Mouse (Mus musculus) macrophage (primary cell): Measurements from ENCODE around the gene Rbm47. TPM values are rescaled to one million over a fixed set of nuclear protein-coding genes. Genes with fewer than 3 reads are reported as not detected.

Experiments used
- H3K27ac ChIP-seq: fragments of 350-480 bp; formaldehyde crosslinking; 2 replicates; pipeline ENCODE4 v1.9.0; 2021
- H3K36me3 ChIP-seq: fragments of 350-480 bp; formaldehyde crosslinking; 2 replicates; pipeline ENCODE4 v1.9.0; 2021; ENCODE audit errors: inconsistent target
- H3K4me3 ChIP-seq: fragments of 350-480 bp; formaldehyde crosslinking; 2 replicates; pipeline ENCODE4 v1.9.0; 2021; ENCODE audit errors: inconsistent target
- H3K79me2 ChIP-seq: fragments of 350-480 bp; formaldehyde crosslinking; 2 replicates; pipeline ENCODE4 v1.9.0; 2021; ENCODE audit errors: inconsistent target
- WGBS: methylation state at CpG from one replicate; pipeline ENCODE4 v1.1.7; 2026; ENCODE audit warnings: inconsistent platforms; ENCODE audit not compliant: missing documents; 5-methylcytosine and 5-hydroxymethylcytosine counted together
- polyA plus RNA-seq: library from polyadenylated mRNA; stranded (reverse); fragments of 250-400 nt; gene quantifications from 3 replicates; pipeline ENCODE4 v1.2.4, GENCODE M21; 2018; ENCODE audit warnings: inconsistent platforms

Rbm47 gene
- polyA plus RNA-seq, 1 experiment from 2014 or later, result 41.0 TPM

GRCm38 (mm10) chr5:66098094-66098871 lies 74.6 kb downstream of the Rbm47 start:
- H3K79me2 ChIP-seq, result peaks cover 98% of the 10 kb centered on the region
- WGBS, result 82% methylated on average over 7 of the region's 7 CpGs
- H3K36me3 ChIP-seq, result peaks cover 44% of the 10 kb centered on the region; the same call in 1 of the 2 replicates
- no peak overlapping the region for H3K4me3 ChIP-seq
- H3K27ac ChIP-seq, result no peak overlapping the region

DNA sequence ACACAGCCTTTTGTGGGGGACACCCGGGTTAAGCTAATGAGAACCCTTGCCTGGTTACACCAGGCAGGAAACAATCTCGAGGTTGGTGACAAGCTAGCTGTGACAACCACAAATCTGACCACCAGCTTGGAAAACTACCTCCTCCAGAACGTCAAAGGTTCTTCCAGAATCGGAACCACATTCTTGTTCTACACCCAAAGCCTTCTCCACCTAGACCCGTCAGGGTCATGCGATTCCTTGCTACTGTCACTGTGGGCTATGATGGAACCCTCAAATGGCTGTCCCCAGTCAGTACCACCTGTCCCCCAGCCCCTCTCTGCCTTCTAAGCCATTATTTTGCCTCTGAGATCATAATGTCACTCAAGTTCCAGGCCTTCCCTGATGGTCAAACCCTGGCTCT lies 76.8 kb downstream of the Rbm47 start:
- H3K27ac ChIP-seq, result no peak overlapping the region
- H3K4me3 ChIP-seq, result no peak overlapping the region
- WGBS, result 61% methylated on average over 6 of the region's 6 CpGs
- H3K79me2 ChIP-seq, result peaks cover 100% of the 10 kb centered on the region
- H3K36me3 ChIP-seq, result peaks cover 53% of the 10 kb centered on the region; the same call in 1 of the 2 replicates

GRCm38 (mm10) chr5:66095166-66095565 lies 77.8 kb downstream of the Rbm47 start:
- Histone ChIP-seq H3K36me3 (peaks cover 51% of the 10 kb centered on the region; the same call in 1 of the 2 replicates), H3K4me3 (no peak overlapping the region), H3K27ac (no peak overlapping the region), H3K79me2 (peaks cover 100% of the 10 kb centered on the region)
- whole genome bisulfite sequencing, result 77% methylated on average over 6 of the region's 6 CpGs

- Histone ChIP-seq H3K36me3 (peaks cover 18% of the 10 kb centered on the region; the same call in 1 of the 2 replicates), H3K79me2 (peaks cover 100% of the 10 kb centered on the region), H3K4me3 (no peak overlapping the region), H3K27ac (peak overlapping the region; percentile 80)
- WGBS, result 22% methylated on average over 9 of the region's 9 CpGs
Measured at GRCm38 (mm10) chr5:66090037-66090436, 82.9 kb downstream of the Rbm47 start.

DNA sequence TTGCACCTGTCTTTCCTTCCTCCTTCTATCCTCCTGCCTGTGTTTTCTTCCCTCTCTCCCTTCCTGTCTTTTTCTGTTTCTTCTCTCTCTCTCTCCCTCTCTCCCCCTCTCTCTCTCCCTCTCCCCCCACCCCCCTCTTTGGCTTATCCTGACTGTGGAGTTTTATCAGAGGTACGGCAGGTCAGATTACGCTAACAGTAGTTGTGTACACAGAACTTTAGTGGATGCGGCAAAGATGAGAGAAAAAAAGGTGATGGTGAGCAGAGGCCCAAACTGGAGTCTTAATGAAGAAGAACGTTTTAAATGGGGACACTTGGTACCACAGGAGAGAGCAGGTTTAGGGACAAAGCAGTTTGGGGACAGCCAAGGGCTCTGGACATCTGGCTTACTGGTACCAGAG lies 83.3 kb downstream of the Rbm47 start:
- Histone ChIP-seq H3K79me2 (peaks cover 100% of the 10 kb centered on the region), H3K36me3 (peaks cover 17% of the 10 kb centered on the region; the same call in 1 of the 2 replicates), H3K27ac (peak overlapping the region; percentile 80), H3K4me3 (no peak overlapping the region)
- WGBS, result 69% methylated on average over 4 of the region's 4 CpGs

GRCm38 (mm10) chr5:66088902-66089295 lies 84.0 kb downstream of the Rbm47 start:
- H3K36me3 ChIP-seq, result peaks cover 15% of the 10 kb centered on the region; the same call in 1 of the 2 replicates
- no peak overlapping the region for H3K4me3 ChIP-seq
- peak overlapping the region; percentile 80 for H3K27ac ChIP-seq
- 62% methylated on average over 5 of the region's 5 CpGs for WGBS
- H3K79me2 ChIP-seq, result peaks cover 100% of the 10 kb centered on the region

GRCm38 (mm10) chr5:66088247-66088901 lies 84.5 kb downstream of the Rbm47 start:
- 26% methylated on average over 4 of the region's 4 CpGs for WGBS
- Histone ChIP-seq H3K79me2 (peaks cover 100% of the 10 kb centered on the region), H3K27ac (peak overlapping the region; percentile 80), H3K36me3 (peaks cover 10% of the 10 kb centered on the region; the same call in 1 of the 2 replicates), H3K4me3 (no peak overlapping the region)

GRCm38 (mm10) chr5:66086952-66087351 lies 86.0 kb downstream of the Rbm47 start:
- Histone ChIP-seq H3K27ac (peak overlapping the region; percentile 80), H3K79me2 (peaks cover 100% of the 10 kb centered on the region), H3K4me3 (peak overlapping the region; percentile 15), H3K36me3 (no peaks in the 10 kb centered on the region)
- WGBS, result 10% methylated on average over 9 of the region's 9 CpGs

GRCm38 (mm10) chr5:66086304-66086703 lies 86.6 kb downstream of the Rbm47 start:
- Histone ChIP-seq H3K4me3 (peak overlapping the region; percentile 15; the same call in 1 of the 2 replicates), H3K79me2 (peaks cover 100% of the 10 kb centered on the region), H3K27ac (peak overlapping the region; percentile 80), H3K36me3 (no peaks in the 10 kb centered on the region)
- WGBS, result 100% methylated on average over 1 of the region's 1 CpGs

- Histone ChIP-seq H3K4me3 (no peak overlapping the region), H3K27ac (no peak overlapping the region), H3K36me3 (no peaks in the 10 kb centered on the region), H3K79me2 (peaks cover 100% of the 10 kb centered on the region)
- 32% methylated on average over 4 of the region's 4 CpGs for WGBS
Measured at GRCm38 (mm10) chr5:66085478-66085877, 87.4 kb downstream of the Rbm47 start.

DNA sequence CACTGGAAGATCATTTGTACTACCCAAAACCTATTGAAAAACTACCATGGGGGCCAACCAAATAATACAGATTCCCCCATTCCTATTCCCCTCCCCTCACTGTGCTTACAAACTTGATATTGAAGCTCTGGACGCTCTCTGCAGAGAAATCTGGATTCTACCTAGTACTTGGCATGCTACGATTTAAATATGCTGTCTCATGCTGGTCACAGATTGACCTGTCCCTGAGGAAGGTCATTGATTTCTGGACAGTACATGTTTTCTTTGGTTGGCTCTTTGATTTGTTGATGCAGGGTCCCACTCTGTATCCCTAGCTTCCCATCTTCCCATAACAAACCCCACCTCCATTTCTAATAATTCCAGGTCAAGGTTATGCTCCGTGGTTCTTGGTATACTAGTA lies 88.4 kb downstream of the Rbm47 start:
- H3K27ac ChIP-seq, result no peak overlapping the region

GRCm38 (mm10) chr5:66083350-66083749 lies 89.6 kb downstream of the Rbm47 start:
- WGBS, result 50% methylated on average over 7 of the region's 7 CpGs
- no peak overlapping the region for H3K4me3 ChIP-seq

More for the DNA sequence above, 88.4 kb downstream of the Rbm47 start:
- no peak overlapping the region for H3K4me3 ChIP-seq
- 93% methylated on average over 3 of the region's 3 CpGs for WGBS
- H3K36me3 ChIP-seq, result no peaks in the 10 kb centered on the region
- H3K79me2 ChIP-seq, result peaks cover 100% of the 10 kb centered on the region

GRCm38 (mm10) chr5:66082229-66082572 lies 90.7 kb downstream of the Rbm47 start:
- H3K4me3 ChIP-seq, result no peak overlapping the region
- H3K36me3 ChIP-seq, result no peaks in the 10 kb centered on the region
- peaks cover 100% of the 10 kb centered on the region for H3K79me2 ChIP-seq
- H3K27ac ChIP-seq, result no peak overlapping the region
- 75% methylated on average over 10 of the region's 11 CpGs for WGBS

More at GRCm38 (mm10) chr5:66083350-66083749, 89.6 kb downstream of the Rbm47 start:
- no peaks in the 10 kb centered on the region for H3K36me3 ChIP-seq
- peaks cover 100% of the 10 kb centered on the region for H3K79me2 ChIP-seq
- H3K27ac ChIP-seq, result peak overlapping the region; percentile 1; the same call in 1 of the 2 replicates

GRCm38 (mm10) chr5:66081443-66082228 lies 91.3 kb downstream of the Rbm47 start:
- 96% methylated on average over 19 of the region's 19 CpGs for WGBS
- Histone ChIP-seq H3K79me2 (peaks cover 100% of the 10 kb centered on the region), H3K4me3 (no peak overlapping the region), H3K36me3 (no peaks in the 10 kb centered on the region), H3K27ac (no peak overlapping the region)
